Mouse (Mus musculus) thymus, adult 18-20 months (tissue): ENCODE results near the gene Olfr1423.
"Not testable (repeated sequence)": the region's sequence is repeated elsewhere in the genome, so short reads cannot be mapped to it uniquely, and the experiment has no call there.

Experiments
- DNase-seq, 2 experiments: peaks; one replicate each; pipeline ENCODE4 v3.0.0; 2022; ENCODE audit warnings: mixed read lengths in 2 of 2

Gene Olfr1423

DNA sequence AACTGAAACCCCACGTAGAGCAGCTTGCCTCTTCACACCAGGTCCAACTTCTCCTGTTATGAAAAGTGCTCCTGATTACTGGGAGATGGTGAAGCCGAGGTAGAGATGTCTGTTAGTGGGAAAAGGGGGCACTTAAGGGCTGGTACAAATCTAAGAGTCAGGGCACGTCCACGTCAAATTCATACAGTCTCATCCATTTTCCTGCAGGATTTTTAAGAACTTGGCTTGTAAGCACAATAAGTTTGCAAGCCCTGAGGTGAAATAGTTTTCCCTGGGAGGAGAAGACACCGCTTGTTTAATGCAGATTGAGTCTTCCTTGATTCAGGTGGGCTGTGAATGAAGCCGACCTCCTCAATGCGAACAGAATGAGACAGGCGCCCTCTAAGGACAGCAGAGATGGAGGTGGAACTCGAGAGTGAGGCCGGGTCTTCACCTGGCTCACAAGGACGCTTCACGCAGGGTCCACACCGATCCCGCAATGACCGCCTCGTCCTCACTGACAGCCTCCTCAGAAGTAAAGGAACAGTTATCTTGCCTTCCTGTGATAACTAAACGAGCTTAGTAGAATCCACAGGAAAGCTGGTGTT, 34.7 kb downstream of the Olfr1423 start:
- peak in 1 of 2 experiments; percentile 39 for DNase-seq

DNA sequence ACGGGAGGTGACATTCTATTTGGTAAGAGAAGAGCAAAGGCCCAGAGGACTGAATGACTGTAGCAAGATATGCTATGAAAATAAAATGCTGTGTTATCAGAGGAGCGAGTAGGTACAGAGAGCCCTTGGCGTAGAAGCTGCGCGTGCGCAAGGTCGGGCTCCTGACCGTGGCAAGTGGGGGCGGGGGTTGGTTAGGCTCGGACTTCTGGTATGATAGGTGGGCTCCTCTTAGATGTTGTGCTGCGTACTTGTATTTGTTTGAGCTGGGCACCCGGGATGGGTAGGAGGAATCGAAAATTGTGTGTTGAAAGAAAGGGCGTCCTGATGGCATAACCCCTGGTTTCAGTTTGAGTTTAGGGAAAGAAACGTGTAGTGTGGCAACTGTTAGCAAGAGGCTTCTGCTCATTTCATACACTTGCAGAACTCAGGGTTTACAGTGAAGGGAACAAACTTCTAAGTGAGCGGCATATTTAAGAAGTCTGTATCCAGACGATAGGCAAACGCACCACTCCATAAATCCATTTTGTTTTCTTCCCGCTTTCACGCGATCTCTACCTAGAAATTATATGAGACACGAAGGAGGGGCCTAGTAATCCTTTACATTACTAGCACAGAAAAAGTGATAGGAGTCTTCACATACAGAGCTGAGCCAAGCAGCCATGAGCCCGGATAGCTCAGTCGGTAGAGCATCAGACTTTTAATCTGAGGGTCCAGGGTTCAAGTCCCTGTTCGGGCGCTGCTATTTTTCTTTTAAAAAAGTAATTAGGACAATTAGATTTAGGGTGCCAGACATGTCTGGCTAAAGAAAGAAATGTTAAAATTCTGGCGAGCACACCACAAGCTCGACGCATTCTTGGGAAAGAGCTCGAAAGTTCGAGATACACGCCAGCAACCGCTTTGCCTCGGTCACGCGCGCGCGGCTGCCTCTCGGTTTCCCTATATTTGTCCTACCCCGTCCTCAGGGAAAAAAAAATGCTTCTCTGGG, 35.4 kb downstream of the Olfr1423 start:
- DNase-seq: peak; percentile 69 to 75

DNA sequence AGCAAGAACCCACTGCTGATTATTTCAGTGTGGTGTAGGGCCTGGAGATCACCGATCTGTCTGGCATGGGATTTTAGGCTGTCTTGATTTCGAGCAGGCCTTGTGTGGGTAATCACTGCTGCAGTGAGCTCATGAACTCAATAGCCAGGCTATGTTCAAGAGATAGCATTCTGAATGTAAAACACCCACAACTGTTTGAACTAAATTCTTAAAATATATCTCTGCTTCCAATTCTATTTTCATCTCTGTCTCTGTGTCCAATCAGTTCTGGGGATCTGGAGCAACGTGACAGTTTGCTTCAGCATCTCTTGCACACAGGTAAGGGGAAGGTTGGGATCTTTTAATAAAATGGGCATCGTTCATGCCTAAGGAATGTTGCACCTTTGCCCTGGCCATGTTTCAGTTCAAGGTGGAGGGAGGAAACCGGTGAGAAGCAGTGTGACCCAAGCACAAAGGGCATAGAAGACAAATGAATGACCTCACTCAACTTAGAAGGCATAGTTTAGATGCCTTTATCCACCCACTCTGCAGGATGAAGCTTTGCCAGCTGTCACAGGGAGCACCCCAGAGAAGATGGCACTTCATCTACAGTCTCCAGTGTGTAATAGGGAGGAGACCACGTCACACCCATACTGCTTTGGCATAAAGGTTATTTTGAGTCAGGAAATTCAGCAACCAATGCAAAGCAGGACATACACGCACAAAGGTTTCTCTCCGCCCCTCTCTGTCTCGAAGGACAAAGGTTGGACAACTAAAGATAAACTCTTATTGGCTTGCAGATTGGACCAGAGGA, 36.7 kb downstream of the Olfr1423 start:
- DNase-seq: no peak

DNA sequence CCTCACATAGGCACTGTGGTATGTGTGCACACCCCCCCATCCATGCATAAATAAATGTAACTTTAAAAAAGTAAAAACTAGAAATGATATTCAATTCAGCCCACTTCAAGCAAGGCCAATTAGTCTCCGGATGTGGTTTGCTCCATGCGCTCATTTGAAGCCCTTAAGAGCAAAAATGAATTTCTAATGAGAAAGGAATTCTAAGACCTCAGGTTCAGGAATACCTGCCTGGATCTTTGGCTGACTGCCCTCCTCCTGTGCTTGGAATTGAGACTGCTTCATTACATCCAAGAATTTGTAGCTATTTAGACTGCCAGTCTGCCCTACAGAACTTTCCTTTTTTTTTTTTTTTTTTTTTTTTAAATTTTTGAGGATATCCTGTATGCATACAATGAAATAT, 37.5 kb downstream of the Olfr1423 start:
- DNase-seq: no peak

DNA sequence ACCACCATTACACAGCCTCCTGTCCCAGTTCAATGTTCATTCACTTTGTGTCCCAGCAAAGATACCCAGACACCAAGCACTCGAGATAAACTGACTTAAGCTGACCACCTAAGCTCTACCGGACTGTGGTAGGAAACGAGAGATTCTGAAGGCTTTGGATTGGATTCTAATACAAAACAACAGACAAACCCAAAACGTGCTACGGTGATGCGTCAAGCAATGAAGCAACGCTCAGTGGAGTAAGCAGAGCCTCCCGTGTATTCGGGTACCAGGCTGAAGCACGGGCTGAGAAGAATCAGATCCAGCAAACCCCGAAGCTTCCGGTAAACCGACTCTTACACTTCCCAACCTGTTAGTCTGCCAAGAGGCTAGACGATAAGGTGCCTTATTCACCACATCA, 38.3 kb downstream of the Olfr1423 start:
- DNase-seq: no peak

DNA sequence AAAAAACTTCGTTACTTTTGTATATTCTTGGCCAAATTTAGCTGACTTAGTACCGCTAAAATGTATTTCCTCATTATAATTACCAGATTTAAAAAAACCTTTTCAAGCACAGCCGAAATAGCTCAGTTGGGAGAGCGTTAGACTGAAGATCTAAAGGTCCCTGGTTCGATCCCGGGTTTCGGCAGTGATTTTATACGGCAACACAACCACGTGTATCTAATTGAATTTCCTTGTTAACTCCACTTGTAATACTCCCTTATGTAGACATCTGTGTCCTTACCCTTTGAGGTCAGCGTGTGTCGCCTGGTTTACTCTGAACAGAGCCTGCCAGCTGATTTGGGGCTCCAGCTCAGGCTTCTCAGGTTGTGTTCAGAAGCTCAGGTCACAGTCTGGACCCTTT, 39.0 kb downstream of the Olfr1423 start:
- peak in 1 of 2 experiments; percentile 51 for DNase-seq

DNA sequence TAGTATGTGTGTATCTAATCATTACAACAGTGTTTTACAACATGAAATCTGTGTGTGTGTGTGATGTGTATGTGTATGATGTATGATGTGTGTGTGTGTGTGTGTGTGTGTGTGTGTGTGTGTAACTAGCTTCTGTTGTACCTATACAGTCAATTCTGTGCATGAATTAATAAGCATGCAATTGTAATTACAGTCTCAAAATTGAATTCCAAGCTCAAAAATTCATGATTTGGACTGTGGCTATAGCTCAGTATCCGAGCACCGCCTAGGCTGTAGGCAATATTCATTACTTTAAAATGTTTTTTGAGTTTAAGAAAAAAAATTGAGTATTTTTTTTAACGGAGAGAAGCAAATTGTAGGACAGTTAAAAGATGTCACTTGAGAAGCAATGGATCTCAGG, 39.4 kb downstream of the Olfr1423 start:
- no peak for DNase-seq

DNA sequence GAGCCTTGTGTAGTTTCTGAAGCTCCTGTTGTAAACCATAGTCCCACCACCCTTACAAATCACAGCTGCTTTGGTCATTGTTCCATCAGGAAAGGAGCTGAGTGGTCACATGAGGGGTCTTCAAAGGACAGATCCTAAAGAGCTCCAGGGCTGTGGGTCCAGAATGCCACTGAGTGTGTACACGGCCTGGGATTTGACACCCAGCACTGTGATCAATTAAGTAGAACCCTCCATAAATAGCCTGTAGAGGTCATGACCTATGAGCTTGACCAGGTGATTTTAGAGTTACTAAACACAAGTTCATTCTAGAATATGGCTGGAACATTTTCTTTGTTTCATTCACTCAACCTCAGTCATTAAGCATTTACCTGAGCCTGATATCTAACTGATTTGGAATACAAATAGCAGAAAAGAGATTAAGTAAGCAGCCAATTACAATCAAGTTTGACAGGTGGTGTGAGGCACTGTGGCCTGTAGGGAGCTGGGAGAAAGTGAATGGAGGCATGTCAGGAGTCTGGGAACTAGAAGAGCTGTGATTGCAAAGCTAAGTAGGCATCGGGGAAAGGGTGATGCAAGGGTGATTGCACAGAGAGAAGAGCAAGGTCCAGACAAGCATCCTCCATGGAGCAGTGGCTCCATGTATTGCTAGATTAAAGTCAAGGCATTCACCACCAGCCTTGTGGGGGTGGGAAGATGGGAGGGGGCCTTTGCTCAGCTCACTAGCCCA, 45.2 kb downstream of the Olfr1423 start:
- no peak for DNase-seq

DNA sequence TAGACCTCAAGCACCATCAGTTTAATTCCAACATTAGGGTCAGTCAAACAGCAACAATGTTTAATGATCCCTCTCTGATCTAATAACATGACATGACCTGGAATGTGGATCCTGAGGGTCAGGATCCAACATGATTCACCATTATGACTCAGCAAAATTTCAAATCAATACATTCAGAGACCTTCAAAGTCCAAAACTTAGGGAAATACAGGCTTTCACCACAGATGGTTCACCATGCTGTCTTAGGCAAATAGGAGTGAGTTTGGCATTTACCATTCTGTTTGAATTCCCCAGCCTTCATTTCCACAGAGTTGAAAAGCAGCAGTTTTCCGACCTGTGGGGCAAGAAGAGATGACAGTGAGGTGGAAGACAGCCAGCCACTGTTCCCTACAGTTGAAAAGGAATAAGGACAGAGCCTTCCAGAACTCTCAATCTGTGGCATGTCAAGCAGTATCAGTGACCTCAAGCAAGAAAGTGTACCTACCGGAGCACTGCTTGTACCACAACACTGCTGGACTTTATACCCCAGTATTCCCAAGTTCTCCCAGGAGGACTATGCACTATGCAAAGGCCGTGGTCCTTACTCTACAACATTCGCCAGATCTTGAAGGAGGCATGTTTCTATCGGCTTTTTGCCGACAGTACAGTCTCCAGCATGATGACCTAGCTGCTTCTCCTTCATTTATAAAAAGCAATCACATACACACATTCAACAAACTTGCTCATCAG, 46.2 kb downstream of the Olfr1423 start:
- no peak for DNase-seq

DNA sequence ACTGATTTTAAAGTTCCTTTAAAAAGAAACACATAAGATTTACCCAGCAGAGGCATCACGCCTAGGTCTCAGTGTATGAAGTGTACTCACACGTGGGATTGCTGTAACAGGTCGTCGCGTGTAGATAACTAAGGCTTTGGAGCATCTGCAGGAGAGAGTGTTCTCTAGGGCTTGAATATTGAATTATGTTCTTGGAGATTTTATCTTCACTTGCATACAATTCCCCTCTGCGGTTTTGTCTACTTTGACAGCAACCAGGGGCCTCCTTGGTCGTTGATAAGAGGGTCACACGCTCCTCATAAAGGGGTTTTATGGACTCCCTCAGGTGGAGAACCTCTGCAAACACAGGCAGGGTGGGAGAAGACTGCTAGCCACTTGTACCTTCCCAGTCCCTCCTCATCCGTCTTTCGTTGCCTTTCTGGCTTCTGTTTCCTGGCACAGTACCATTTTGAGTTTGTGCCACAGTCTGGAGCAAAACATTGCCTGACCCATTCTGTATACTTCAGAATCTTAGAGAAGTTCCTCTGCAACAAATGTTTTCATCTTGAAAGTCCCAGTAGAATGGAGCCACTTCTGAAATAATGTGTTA, 48.6 kb downstream of the Olfr1423 start:
- DNase-seq: no peak

DNA sequence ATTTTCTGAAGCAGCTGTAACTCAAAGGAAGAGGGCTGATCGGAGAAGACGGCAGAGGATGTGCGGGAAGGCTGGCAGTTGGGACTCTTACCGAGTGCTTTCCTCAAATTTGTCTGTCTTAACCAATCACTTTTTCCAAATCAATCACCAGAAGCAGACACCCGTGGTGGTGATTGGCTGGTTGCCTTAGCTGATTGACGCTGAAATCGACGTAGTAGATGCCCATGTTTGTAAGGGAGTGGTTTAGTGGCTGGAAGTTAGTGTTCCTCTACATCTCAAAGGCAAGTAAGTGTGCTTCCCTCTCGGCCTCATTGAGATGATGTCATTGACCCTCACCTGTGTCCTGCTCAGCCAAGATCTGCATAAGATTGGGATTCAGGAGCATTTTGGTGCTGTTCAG, 49.1 kb downstream of the Olfr1423 start:
- no peak for DNase-seq

DNA sequence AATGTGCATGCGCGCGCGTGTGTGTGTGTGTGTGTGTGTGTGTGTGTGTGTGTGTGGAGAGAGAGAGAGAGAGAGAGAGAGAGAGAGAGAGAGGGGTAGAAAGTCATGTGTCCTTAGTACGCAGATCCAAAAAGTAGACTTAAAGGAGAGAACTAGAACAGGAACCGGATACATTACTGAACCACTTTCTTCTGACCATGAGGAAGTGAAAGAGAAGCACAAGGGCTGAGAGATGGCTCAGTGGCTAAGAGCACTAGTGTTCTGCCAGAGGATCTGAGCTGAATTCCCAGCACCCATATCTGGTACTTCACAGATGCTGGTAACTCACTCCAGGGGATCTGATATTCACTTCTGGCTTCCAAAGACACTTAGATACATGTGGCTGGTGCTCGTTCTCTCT, 51.8 kb downstream of the Olfr1423 start:
- DNase-seq: no peak

DNA sequence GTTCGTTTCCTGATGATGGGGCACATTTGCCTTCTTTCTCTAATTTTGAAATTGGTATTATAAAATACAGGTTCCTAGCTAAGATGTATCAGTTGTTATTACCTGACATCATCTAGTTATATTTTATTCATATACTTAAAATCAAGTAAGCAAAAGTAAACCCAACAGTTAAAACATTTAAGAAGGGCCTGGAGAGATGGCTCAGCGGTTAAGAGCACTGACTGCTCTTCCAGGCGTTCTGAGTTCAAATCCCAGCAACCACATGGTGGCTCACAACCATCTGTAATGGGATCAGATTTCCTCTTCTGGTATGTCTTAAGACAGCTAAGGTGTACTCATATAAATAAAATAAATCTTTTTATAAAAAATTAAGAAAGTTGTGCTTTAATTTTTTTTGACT, 53.3 kb downstream of the Olfr1423 start:
- DNase-seq: no peak

DNA sequence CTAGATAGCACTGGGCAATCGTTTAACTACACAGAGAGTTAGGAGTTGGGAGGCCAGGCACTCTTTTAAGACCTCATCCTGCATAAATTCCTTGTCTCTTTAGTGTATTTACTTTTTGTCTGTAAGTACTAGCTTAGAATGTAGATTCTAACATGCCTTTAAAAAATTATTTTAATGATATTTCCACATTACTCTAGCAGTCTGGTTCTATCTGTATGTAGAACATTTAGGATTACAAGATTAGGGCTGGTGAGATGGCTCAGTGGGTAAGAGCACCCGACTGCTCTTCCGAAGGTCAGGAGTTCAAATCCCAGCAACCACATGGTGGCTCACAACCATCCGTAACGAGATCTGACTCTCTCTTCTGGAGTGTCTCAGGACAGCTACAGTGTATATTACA, 56.5 kb downstream of the Olfr1423 start:
- DNase-seq: not testable (repeated sequence)
